Mouse (Mus musculus) G1E (cell line): ENCODE results near the gene Rabep1.

Experiments used
- CTCF ChIP-seq: IDR thresholded peaks from 2 replicates; pipeline ENCODE4 v1.5.1; 2012; ENCODE audit warnings: low read depth, low read length, inconsistent platforms, mixed read lengths
- GATA1 ChIP-seq: IDR thresholded peaks from 2 replicates; pipeline ENCODE4 v1.6.1; 2012; ENCODE audit warnings: borderline replicate concordance, low read length, inconsistent platforms, mixed read lengths
- POLR2AphosphoS5 ChIP-seq: IDR thresholded peaks from 2 replicates; pipeline ENCODE4 v1.6.1; 2012; ENCODE audit warnings: low read depth, low read length, inconsistent platforms; ENCODE audit not compliant: insufficient replicate concordance

DNA sequence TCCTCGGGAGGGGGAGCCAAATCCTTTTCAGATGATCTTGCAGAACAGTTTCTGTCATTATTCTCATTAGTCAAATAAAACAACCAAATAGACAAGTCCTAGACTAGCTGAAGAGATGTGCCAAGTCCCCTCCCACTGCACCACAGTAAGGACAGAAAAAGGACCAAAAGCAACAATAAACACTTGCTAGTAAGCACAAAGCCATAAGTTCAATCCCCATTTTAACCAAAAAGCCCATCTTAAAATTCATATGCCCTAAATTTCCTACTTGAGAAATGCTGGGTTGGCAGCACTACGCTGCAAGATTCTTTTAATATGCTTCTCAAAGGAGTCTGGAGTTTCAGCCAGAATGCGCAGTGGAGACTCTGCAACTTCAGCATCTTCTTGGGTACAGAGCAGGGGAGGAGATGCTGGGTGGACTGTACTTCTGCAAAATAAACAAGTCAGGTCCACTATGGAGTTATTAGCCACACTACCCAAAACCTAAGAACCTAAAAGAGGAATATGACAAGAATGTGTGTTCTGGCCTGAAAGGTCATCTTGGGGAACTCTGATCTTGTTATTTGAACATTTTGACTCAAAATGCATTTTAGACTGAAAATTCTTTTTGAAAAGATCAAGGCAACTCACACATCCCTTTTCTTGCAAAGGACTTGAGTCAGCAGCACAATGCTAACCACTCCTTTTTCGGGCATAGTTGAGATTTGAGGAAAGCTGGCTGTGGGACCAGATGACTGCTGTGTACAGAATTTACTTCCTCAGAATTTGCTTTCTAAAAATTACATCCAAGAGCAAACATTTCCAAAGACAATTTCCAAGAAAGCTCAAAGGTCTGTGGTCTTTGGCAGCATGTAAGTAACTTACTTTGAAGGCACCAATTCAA is 100.6 kb downstream of the Rabep1 start:
- TF ChIP-seq CTCF = no peak
- TF ChIP-seq GATA1 = no peak
- no peak for TF ChIP-seq POLR2AphosphoS5
